Mouse (Mus musculus) forebrain, embryonic 10.5 days (tissue): ENCODE results near the gene Rtl3. TPM values are rescaled to one million over a fixed set of nuclear protein-coding genes. Genes with fewer than 3 reads are reported as not detected.

Experiments
- DNase-seq: peaks from one replicate; pipeline ENCODE4 v3.0.0-alpha.2; 2017; ENCODE audit warnings: low spot score; ENCODE audit errors: extremely low spot score
- H3K27ac ChIP-seq: fragments of 300-500 bp; sonication (generic); 2 replicates; pipeline ENCODE4 v1.5.1; 2016; ENCODE audit warnings: mild to moderate bottlenecking
- H3K27me3 ChIP-seq: fragments of 300-500 bp; sonication (generic); 2 replicates; pipeline ENCODE4 v1.6.1; 2016; ENCODE audit warnings: mild to moderate bottlenecking; ENCODE audit not compliant: poor library complexity, severe bottlenecking
- H3K36me3 ChIP-seq: fragments of 300-500 bp; sonication (generic); replicated peaks from 2 replicates; pipeline ENCODE4 v1.6.1; 2016; ENCODE audit warnings: mild to moderate bottlenecking, moderate library complexity
- H3K4me1 ChIP-seq: fragments of 300-500 bp; sonication (generic); 2 replicates; pipeline ENCODE4 v1.6.1; 2016
- H3K4me3 ChIP-seq: fragments of 300-500 bp; sonication (generic); 2 replicates; pipeline ENCODE4 v1.5.1; 2016; ENCODE audit warnings: mild to moderate bottlenecking, moderate library complexity
- H3K9me3 ChIP-seq: fragments of 300-500 bp; sonication (generic); 2 replicates; pipeline ENCODE4 v1.6.1; 2016; ENCODE audit warnings: mild to moderate bottlenecking, moderate library complexity
- WGBS: fragments of 180-500 bp; shearing (Covaris S2); methylation state at CpG from one replicate; pipeline ENCODE4 v1.1.7; 2016; 5-methylcytosine and 5-hydroxymethylcytosine counted together
- polyA plus RNA-seq: library from polyadenylated mRNA; unstranded; fragments of >200 nt; fragmentation: Nextera tagmentation; extraction: Ambion mirVana; gene quantifications from 2 replicates; pipeline ENCODE4 v1.2.1, GENCODE M21; 2016

Gene Rtl3
- polyA plus RNA-seq = 0.06 and 0.09 TPM in 2 replicates

DNA sequence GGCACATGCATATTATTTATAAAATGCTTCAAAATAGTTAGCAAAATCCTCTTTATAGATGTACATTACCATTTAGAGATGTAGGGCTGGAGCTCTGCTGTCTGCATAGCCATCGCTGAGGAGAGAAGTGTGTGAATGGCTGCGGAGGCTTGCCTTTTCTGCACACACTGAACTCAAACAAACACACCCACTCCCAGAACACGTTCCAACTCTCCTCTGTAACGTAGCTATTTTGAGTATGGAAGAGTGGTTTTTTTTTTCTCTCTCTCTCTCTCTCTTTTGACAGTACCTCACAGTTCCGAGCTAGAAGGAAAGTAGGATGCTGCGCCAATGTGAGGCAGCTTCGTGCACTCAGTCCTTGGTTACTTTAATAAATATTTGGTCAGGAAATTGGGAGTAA is at the start of gene Rtl3:
Gene Rtl3, minus strand, starts transcription at position 236 of the 400 bp plus-strand sequence.
- H3K9me3 ChIP-seq = peaks cover 8% of the 10 kb centered on the region
- WGBS = 83% methylated on average over 7 of the region's 7 CpGs
- DNase-seq = no peak
- H3K27me3 ChIP-seq = peaks cover 19% of the 10 kb centered on the region
- no peak within 1 kb of the TSS for H3K4me3 ChIP-seq
- H3K27ac ChIP-seq = no peak within 1 kb of the TSS
- H3K4me1 ChIP-seq = no peaks in the 10 kb centered on the region
- no peaks in the 10 kb centered on the region for H3K36me3 ChIP-seq

DNA sequence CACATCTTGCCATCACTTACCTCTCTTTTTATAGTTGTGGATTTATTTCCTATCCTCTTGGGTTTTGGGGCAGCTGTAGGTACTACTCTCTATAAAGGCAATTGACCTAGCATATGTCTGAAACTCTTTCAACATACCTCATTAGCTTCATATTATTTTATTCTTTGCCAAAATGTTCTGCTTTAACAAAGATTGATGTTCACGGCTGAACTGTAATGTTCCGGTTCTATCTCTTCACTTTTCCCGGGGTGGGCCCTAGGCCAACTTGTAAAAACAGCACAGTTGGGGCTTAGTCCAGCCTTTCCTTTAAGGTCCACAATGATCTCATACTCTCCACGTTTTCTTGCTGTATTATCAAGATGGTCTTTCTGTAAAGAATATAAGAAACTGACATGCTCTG is 31.9 kb upstream of the Rtl3 start:
- 70% methylated on average over 4 of the region's 4 CpGs for WGBS
- Histone ChIP-seq H3K4me3 (no peak overlapping the region), H3K27me3 (peaks cover 47% of the 10 kb centered on the region)

DNA sequence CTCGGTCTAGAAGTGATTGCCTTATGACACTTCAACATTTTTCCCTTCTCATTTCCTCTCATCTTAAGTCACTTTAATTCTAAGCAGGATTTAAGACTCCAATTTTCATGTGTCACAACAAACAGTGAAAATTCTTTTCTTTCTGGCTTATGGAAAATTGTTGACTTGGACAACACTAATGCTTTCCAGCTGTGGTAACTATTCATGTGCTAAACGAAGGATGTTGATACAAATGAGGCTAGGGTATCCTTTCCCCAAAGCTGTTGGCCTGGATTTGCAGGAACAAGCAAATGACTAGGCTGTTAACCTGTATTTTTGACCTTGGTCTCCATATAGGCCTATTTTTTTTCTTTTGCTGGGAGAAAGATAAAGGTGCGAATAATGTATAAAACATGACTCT is 31.4 kb upstream of the Rtl3 start:
- WGBS = 42% methylated on average over 3 of the region's 3 CpGs
- Histone ChIP-seq H3K27me3 (peaks cover 47% of the 10 kb centered on the region), H3K4me1 (no peaks in the 10 kb centered on the region), H3K4me3 (no peak overlapping the region), H3K36me3 (no peaks in the 10 kb centered on the region), H3K27ac (no peak overlapping the region), H3K9me3 (no peaks in the 10 kb centered on the region)
- DNase-seq = no peak

More for the DNA sequence above, 31.9 kb upstream of the Rtl3 start:
- Histone ChIP-seq H3K9me3 (no peaks in the 10 kb centered on the region), H3K4me1 (no peaks in the 10 kb centered on the region), H3K36me3 (no peaks in the 10 kb centered on the region), H3K27ac (no peak overlapping the region)
- DNase-seq = no peak

DNA sequence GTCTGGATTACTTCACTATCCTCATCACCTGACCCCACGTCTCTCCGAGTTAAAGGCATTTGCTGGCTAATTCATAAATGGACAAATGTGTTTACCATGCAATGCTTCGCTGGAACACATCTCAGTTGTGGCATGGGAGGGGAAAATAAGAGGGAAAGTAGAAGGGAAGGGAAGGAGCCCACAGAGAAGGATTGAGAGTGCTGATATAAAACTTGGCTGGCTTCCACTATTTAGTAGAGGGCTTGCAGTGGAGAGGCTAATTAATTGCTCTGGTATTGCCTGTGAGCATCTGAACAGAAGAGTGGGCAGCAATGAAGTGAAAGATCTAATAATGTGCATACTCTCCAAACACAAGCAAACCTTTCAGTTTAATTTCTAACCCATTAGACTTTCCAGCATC is 31.0 kb upstream of the Rtl3 start:
- Histone ChIP-seq H3K4me3 (no peak overlapping the region), H3K27ac (no peak overlapping the region), H3K9me3 (no peaks in the 10 kb centered on the region), H3K27me3 (peaks cover 47% of the 10 kb centered on the region), H3K36me3 (no peaks in the 10 kb centered on the region), H3K4me1 (no peaks in the 10 kb centered on the region)
- DNase-seq = no peak
- WGBS = 81% methylated on average over 3 of the region's 3 CpGs

DNA sequence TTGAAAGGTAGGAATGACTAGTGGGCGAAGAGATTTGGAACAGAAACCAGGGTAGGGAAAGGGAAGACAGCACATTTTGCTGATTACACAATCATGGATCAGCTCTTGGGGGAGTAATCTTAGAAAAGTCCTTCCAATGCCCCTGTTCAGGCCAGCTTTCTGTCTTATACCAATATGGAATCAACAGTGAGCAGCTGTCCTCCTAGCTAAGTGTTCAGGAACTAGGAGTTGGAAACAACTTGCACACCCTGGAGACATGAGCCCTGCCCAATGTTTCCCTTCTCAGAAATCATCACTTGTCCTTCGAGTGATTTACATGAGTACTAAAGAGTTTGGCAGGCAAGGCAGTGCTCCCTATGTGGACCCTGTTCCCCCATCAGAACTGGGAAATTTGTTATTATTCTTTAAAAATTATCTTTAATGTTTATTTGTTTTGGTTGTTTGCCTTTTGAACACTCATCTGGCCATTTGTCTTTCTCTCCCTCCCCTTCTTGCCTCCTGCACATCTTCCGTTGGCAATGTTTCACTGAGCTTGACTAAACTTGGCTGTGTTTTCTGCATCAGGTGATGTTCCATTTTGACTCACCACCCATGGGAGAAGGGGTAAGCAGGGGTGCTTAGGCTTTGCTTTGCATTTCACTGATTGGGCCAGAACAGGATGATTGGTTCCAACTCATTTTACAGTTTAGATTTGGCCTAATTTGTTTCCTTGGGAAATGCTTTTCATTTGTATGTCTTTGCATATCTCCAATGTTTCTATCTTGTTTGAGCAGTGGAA is 13.3 kb upstream of the Rtl3 start:
- Histone ChIP-seq H3K36me3 (no peaks in the 10 kb centered on the region), H3K4me1 (no peaks in the 10 kb centered on the region), H3K27me3 (peaks cover 12% of the 10 kb centered on the region), H3K9me3 (no peaks in the 10 kb centered on the region), H3K4me3 (no peak overlapping the region), H3K27ac (no peak overlapping the region)
- WGBS = 77% methylated on average over 3 of the region's 3 CpGs
- DNase-seq = no peak

DNA sequence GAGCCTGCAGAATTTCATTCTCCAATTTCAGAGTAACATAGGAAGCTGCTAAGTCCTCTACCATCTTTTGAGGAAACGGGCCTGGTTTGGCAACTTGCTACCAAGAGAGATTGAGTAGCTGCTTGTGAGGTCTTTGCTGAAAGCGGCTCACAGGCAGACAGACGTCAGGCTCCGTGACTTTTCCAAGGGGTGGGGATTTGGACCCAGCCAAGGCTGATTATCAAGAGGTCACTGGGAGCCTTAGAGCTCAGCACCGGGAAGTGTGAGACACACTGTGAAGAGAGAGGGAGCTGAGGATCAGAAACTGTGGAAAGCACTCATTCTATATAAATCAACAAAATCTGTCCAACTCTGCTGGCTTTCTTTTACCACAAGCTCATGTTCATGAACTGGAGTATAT is 853 bp downstream of the Rtl3 start:
- H3K9me3 ChIP-seq = peaks cover 8% of the 10 kb centered on the region
- DNase-seq = no peak
- H3K4me1 ChIP-seq = no peaks in the 10 kb centered on the region
- 64% methylated on average over 5 of the region's 5 CpGs for WGBS
- H3K27me3 ChIP-seq = peaks cover 21% of the 10 kb centered on the region
- no peak overlapping the region for H3K4me3 ChIP-seq
- H3K36me3 ChIP-seq = no peaks in the 10 kb centered on the region
- no peak overlapping the region for H3K27ac ChIP-seq

DNA sequence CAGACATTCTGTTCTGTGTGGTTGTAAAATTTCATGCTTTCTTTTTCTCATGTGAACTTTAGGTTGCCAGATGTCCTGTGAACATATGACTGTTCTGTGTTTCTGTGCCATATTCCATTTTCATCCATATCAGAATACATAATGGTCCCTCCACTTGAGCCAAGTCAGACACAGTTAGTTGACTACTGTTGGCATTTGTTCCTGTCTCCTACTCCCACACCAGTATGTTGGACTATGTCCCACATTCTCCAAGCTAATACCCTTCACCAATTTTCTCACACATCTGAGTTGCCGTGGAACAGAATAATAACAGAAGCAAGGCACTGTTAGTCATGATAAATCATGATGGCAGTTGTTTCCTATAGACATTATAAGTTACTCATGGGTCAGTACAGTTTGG is 9.9 kb downstream of the Rtl3 start:
- H3K27ac ChIP-seq = no peak overlapping the region
- H3K9me3 ChIP-seq = no peaks in the 10 kb centered on the region
- peaks cover 14% of the 10 kb centered on the region; the same call in 1 of the 2 replicates for H3K27me3 ChIP-seq
- H3K4me1 ChIP-seq = no peaks in the 10 kb centered on the region
- 95% methylated on average over 1 of the region's 1 CpGs for WGBS
- no peak overlapping the region for H3K4me3 ChIP-seq
- no peak for DNase-seq
- H3K36me3 ChIP-seq = no peaks in the 10 kb centered on the region

DNA sequence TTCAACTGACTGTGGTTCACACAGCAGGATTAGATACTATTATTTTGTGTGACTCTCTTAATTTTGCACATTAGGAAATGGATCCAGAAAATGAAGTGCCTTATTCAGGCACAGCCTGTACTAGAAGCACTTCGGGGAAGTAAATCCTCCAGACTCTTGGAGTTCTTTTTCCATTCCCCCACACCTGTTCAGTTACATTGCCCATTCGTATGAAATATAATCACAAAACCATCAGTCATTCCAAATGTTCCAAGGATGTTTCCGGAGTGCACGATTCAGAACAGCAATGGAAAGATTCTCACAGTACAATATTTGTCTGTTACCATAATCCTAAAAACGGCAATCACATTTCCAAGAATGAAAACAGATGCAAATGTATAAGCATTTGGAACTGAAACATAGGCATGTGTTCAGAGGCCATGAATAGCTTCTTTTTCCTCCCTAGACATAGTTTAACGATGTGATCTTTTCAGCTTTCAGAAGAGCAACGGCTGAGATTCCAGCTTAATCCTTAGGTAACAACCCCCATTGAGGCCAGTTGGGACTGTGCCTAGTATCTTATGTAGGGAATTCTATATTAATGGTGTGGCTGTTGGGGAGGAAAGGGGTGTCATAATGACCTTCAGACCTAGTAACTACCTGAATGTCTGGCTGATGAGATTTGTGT is 30.8 kb downstream of the Rtl3 start:
- DNase-seq = no peak
- Histone ChIP-seq H3K27ac (no peak overlapping the region), H3K4me3 (no peak overlapping the region), H3K36me3 (no peaks in the 10 kb centered on the region), H3K9me3 (no peaks in the 10 kb centered on the region), H3K4me1 (no peaks in the 10 kb centered on the region), H3K27me3 (peaks cover 7% of the 10 kb centered on the region; the same call in 1 of the 2 replicates)
- 77% methylated on average over 7 of the region's 7 CpGs for WGBS

DNA sequence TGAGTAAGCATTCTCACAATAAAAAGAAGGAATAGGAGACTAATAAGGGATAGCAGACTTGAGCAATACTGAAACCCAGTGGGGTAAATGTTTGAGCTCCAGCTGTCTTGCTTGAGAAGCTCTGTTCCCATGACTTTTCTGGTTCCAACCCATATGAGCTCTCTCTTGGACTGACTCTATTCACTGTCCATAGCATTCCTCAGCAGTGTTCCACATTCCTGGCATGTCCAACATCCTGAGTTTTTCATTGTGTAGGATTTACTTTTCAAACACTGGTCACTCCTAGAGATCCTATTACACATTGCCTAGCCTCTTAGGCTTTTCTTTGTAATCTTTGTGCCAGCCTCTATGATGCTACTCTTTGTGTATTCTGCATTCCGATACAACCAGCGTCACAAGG is 36.1 kb downstream of the Rtl3 start:
- Histone ChIP-seq H3K27ac (no peak overlapping the region), H3K4me1 (no peaks in the 10 kb centered on the region), H3K36me3 (no peaks in the 10 kb centered on the region), H3K9me3 (no peaks in the 10 kb centered on the region), H3K27me3 (peaks cover 20% of the 10 kb centered on the region), H3K4me3 (no peak overlapping the region)
- 53% methylated on average over 2 of the region's 2 CpGs for WGBS
- no peak for DNase-seq

DNA sequence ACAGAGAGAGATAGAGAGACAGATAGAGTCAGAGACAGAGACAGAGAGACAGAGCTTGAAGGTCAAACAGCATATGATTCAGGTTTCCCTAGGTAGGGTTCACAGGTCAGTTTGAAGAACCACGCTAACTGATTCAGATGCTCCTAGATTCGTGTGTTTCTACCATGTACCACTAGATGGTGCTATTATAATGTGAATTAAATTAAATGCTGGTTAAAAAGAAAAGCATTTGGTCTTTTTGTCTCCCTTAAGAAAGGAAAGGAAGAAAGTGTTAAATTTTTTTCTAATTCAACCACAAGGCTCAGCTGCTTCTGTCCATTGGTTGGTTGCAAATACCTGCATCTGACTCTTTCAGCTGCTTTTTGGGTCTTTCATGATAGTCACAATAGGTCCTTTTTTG is 45.8 kb downstream of the Rtl3 start:
- WGBS = 14% methylated on average over 2 of the region's 2 CpGs
- Histone ChIP-seq H3K9me3 (no peaks in the 10 kb centered on the region), H3K36me3 (no peaks in the 10 kb centered on the region), H3K4me3 (no peak overlapping the region), H3K27ac (no peak overlapping the region), H3K27me3 (peaks cover 11% of the 10 kb centered on the region; the same call in 1 of the 2 replicates), H3K4me1 (no peaks in the 10 kb centered on the region)
- no peak for DNase-seq

Other genes with a start within 250 kb of the Rtl3 start
- 0.68 and 1.0 TPM in 2 replicates for gene Cysltr1, start 237.0 kb downstream of the Rtl3 start, polyA plus RNA-seq
- 10.5 and 11.1 TPM in 2 replicates for gene Lpar4, start 80.0 kb upstream of the Rtl3 start, polyA plus RNA-seq
- gene P2ry10, start 247.8 kb upstream of the Rtl3 start, polyA plus RNA-seq = not detected in 2 replicates